Mouse (Mus musculus) forebrain, embryonic 11.5 days (tissue): ENCODE results near the gene Aamp. TPM values are rescaled to one million over a fixed set of nuclear protein-coding genes. Genes with fewer than 3 reads are reported as not detected.

ENCODE experiments used
- ATAC-seq: fragments of 200-750 bp; cut with Nextera tagmentation; replicated peaks from 2 replicates; pipeline ENCODE4 v1.8.0; 2017; ENCODE audit warnings: moderate TSS enrichment; ENCODE audit not compliant: low FRiP score
- DNase-seq: peaks from one replicate; pipeline ENCODE4 v3.0.0-alpha.2; 2017; ENCODE audit warnings: low spot score
- H3K27ac ChIP-seq: fragments of 300-500 bp; sonication (generic); 2 replicates; pipeline ENCODE4 v1.5.1; 2014; ENCODE audit warnings: low read depth, low read length
- H3K27me3 ChIP-seq: fragments of 300-500 bp; sonication (generic); 2 replicates; pipeline ENCODE4 v1.6.1; 2014; ENCODE audit warnings: mild to moderate bottlenecking, low read length, mixed read lengths; ENCODE audit not compliant: control insufficient read depth, insufficient read depth
- H3K36me3 ChIP-seq: fragments of 300-500 bp; sonication (generic); 2 replicates; pipeline ENCODE4 v1.6.1; 2014; ENCODE audit warnings: mild to moderate bottlenecking, low read length, moderate library complexity, mixed read lengths; ENCODE audit not compliant: control insufficient read depth, insufficient read depth
- H3K4me1 ChIP-seq: fragments of 300-500 bp; sonication (generic); replicated peaks from 2 replicates; pipeline ENCODE4 v1.6.1; 2014; ENCODE audit warnings: low read length, mixed read lengths; ENCODE audit not compliant: control insufficient read depth, insufficient read depth
- H3K4me2 ChIP-seq: fragments of 300-500 bp; sonication (generic); 2 replicates; pipeline ENCODE4 v1.6.1; 2014; ENCODE audit warnings: low read depth, mild to moderate bottlenecking, low read length, moderate library complexity, mixed read lengths; ENCODE audit not compliant: severe bottlenecking
- H3K4me3 ChIP-seq: fragments of 300-500 bp; sonication (generic); 2 replicates; pipeline ENCODE4 v1.5.1; 2014; ENCODE audit warnings: low read depth, low read length
- H3K9ac ChIP-seq: fragments of 300-500 bp; sonication (generic); 2 replicates; pipeline ENCODE4 v1.6.1; 2014; ENCODE audit warnings: low read length
- H3K9me3 ChIP-seq: fragments of 300-500 bp; sonication (generic); 2 replicates; pipeline ENCODE4 v1.6.1; 2016; ENCODE audit warnings: low read length, mixed read lengths; ENCODE audit not compliant: control insufficient read depth
- WGBS: fragments of 180-500 bp; shearing (Covaris S2); extraction: QIAGEN DNeasy Blood & Tissue Kit; methylation state at CpG from one replicate; pipeline ENCODE4 v1.1.7; 2014; 5-methylcytosine and 5-hydroxymethylcytosine counted together
- polyA plus RNA-seq: library from polyadenylated mRNA; unstranded; fragments of >200 nt; fragmentation: Nextera tagmentation; extraction: Ambion mirVana; gene quantifications from 2 replicates; pipeline ENCODE4 v1.2.1, GENCODE M21; 2014

Gene Aamp
- polyA plus RNA-seq, 1 experiment from 2014 or later, result 185 TPM

- DNase-seq (no peak), ATAC-seq (no peak)
- 69% methylated on average over 2 of the region's 2 CpGs for WGBS
Measured at GRCm38 (mm10) chr1:74229942-74230341, 54.6 kb downstream of the Aamp start.

More at GRCm38 (mm10) chr1:74229942-74230341, 54.6 kb downstream of the Aamp start:
- Histone ChIP-seq H3K4me2 (no peak overlapping the region), H3K9ac (no peak overlapping the region), H3K9me3 (no peaks in the 10 kb centered on the region), H3K27ac (no peak overlapping the region), H3K27me3 (no peaks in the 10 kb centered on the region), H3K36me3 (no peaks in the 10 kb centered on the region), H3K4me1 (no peaks in the 10 kb centered on the region), H3K4me3 (no peak overlapping the region)

Other genes starting within 250 kb of the Aamp start
- gene Tns1, start 160.3 kb downstream of the Aamp start, polyA plus RNA-seq, result 15.6 and 17.1 TPM in 2 replicates
- 0.24 and 0.27 TPM in 2 replicates for gene Rufy4, start 159.2 kb downstream of the Aamp start, polyA plus RNA-seq
- 0.12 and 0.17 TPM in 2 replicates for gene Cxcr2, start 130.7 kb downstream of the Aamp start, polyA plus RNA-seq
- not detected in 2 replicates for gene Cxcr1, start 90.1 kb downstream of the Aamp start, polyA plus RNA-seq
- gene Arpc2, start 48.7 kb downstream of the Aamp start, polyA plus RNA-seq, result 303 and 310 TPM in 2 replicates
- gene Gpbar1, start 6.2 kb downstream of the Aamp start, polyA plus RNA-seq, result not detected in 2 replicates
- gene Pnkd, start 192 bp upstream of the Aamp start, polyA plus RNA-seq, result 95.3 and 98.4 TPM in 2 replicates
- gene Tmbim1, start 20.9 kb upstream of the Aamp start, polyA plus RNA-seq, result 6.9 and 8.2 TPM in 2 replicates
- 0.52 TPM in 1 of 2 replicates, not detected in the other for gene Catip, start 77.4 kb upstream of the Aamp start, polyA plus RNA-seq
- gene Slc11a1, start 90.5 kb upstream of the Aamp start, polyA plus RNA-seq, result 1.0 and 1.9 TPM in 2 replicates
- 45.7 and 46.9 TPM in 2 replicates for gene Ctdsp1, start 106.8 kb upstream of the Aamp start, polyA plus RNA-seq
- gene Vil1, start 124.6 kb upstream of the Aamp start, polyA plus RNA-seq, result 0.13 and 0.21 TPM in 2 replicates
- 98.2 and 99.2 TPM in 2 replicates for gene Cnot9, start 221.3 kb upstream of the Aamp start, polyA plus RNA-seq